Mouse (Mus musculus): ENCODE results near the gene Add1. TPM values are rescaled to one million over a fixed set of nuclear protein-coding genes. Genes with fewer than 3 reads are reported as not detected.
"Not testable (repeated sequence)": the region's sequence is repeated elsewhere in the genome, so short reads cannot be mapped to it uniquely, and the experiment has no call there.

Add1 gene
- total and polyA plus RNA-seq, 2 experiments from 2014 or later = 166 to 272 TPM

- H3K4me2 ChIP-seq (ENCODE audit: low read depth, low read length) = no peak overlapping the region
- no peaks in the 10 kb centered on the region for H3K36me3 ChIP-seq (ENCODE audit: insufficient read depth, low read length)
- no peak overlapping the region for H3K27ac ChIP-seq
- no peaks in the 10 kb centered on the region for H3K27me3 ChIP-seq (ENCODE audit: insufficient read depth, low read length)
- TF ChIP-seq CTCF (IDR thresholded peaks at IDR 0.05; ENCODE audit: low read depth) = no peak
- H3K9me3 ChIP-seq (ENCODE audit: low read length) = no peaks in the 10 kb centered on the region
- DNase-seq (ENCODE audit: low spot score) = no peak
- 84% methylated on average over 3 of the region's 3 CpGs for WGBS
- no peak for ATAC-seq
- no peak overlapping the region for H3K4me3 ChIP-seq (ENCODE audit: low read length)
- peaks cover 9% of the 10 kb centered on the region for H3K4me1 ChIP-seq (ENCODE audit: insufficient read depth, low read length)
- H3K9ac ChIP-seq (replicated peaks; ENCODE audit: low read length) = no peak overlapping the region
Observed at GRCm38 (mm10) chr5:34571551-34571950, 1.9 kb upstream of the Add1 start.

DNA sequence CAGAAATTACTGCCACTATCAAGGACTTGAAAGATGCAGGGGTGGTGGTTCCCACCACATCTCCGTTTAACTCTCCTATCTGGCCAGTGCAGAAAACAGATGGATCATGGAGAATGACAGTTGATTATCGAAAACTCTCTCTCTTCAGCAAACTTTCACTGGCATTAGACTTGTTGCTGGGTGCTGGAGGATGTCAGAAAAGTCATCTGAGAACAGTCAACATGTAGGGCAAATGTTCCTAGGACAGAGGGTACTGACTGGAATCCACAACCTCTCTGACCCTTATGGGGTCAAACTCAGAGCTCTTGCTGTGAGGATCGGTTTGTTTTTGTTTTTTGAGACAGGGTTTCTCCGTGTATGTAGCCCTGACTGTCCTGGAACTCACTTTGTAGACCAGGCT is 896 bp upstream of the Add1 start:
- H3K36me3 ChIP-seq (ENCODE audit: insufficient read depth, low read length); ATAC-seq; H3K27me3 ChIP-seq (ENCODE audit: insufficient read depth, low read length); H3K9me3 ChIP-seq (ENCODE audit: low read length); DNase-seq (ENCODE audit: low spot score); H3K4me1 ChIP-seq (ENCODE audit: insufficient read depth, low read length): not testable (repeated sequence)
- Histone ChIP-seq H3K4me2 (ENCODE audit: low read depth, low read length) (peak overlapping the region; percentile 59), H3K27ac (peak overlapping the region; percentile 90), H3K9ac (replicated peaks; ENCODE audit: low read length) (peak overlapping the region; percentile 99; the same call in 1 of the 2 replicates), H3K4me3 (ENCODE audit: low read length) (peak overlapping the region; percentile 87; the same call in 1 of the 2 replicates)
- WGBS = 49% methylated on average over 4 of the region's 4 CpGs

DNA sequence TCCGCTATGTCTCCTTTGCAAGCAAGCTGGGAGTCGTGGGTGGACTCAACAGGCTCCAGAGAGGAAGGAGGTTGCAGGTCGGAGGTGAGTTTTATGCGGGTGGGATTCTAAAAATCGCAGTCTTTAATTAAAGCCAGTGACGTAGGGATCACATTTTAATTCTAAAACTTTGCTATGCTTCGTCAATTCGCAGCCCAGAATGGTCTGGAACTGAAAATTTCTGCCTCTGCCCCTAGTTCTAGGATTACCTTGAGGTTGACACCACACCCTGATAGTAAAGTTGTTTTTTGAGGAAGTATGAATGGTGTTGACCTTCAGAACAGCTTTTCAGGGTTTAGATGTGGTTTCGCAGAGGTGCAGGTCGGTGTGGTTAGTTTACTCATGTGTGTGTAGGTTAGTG is 1.3 kb downstream of the Add1 start:
- Histone ChIP-seq H3K36me3 (ENCODE audit: insufficient read depth, low read length) (no peaks in the 10 kb centered on the region), H3K27ac (no peak overlapping the region), H3K9ac (replicated peaks; ENCODE audit: low read length) (peak overlapping the region; percentile 99), H3K4me3 (ENCODE audit: low read length) (peak overlapping the region; percentile 87), H3K4me2 (ENCODE audit: low read depth, low read length) (peak overlapping the region; percentile 59), H3K9me3 (ENCODE audit: low read length) (no peaks in the 10 kb centered on the region), H3K27me3 (ENCODE audit: insufficient read depth, low read length) (no peaks in the 10 kb centered on the region), H3K4me1 (ENCODE audit: insufficient read depth, low read length) (peaks cover 9% of the 10 kb centered on the region)
- ATAC-seq = no peak
- WGBS = 37% methylated on average over 10 of the region's 10 CpGs
- no peak for TF ChIP-seq CTCF (IDR thresholded peaks at IDR 0.05; ENCODE audit: low read depth)
- DNase-seq (ENCODE audit: low spot score) = no peak

DNA sequence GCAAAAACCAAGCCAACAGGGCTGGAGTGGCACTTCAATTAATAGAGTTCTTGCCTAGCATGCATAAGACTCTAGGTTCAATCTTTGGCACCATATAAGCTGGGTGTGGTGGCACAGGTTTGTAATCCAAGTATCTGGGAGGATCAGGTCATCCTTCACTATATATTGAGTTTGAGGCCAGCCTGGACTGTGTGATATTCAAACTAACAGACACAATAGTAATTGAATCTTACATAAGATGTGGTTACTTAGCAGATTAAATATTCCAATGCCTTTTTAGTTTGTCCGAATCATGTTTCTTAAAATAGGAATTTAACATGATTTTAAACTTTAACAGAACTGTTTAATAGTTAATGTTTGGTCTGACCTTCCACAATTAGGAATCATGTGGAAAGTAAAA is 2.8 kb downstream of the Add1 start:
- no peak for TF ChIP-seq CTCF (IDR thresholded peaks at IDR 0.05; ENCODE audit: low read depth)
- no peak for ATAC-seq
- H3K4me3 ChIP-seq (ENCODE audit: low read length) = no peak overlapping the region
- no peak overlapping the region for H3K27ac ChIP-seq
- peaks cover 9% of the 10 kb centered on the region for H3K4me1 ChIP-seq (ENCODE audit: insufficient read depth, low read length)
- H3K27me3 ChIP-seq (ENCODE audit: insufficient read depth, low read length) = no peaks in the 10 kb centered on the region
- H3K9ac ChIP-seq (replicated peaks; ENCODE audit: low read length) = no peak overlapping the region
- 94% methylated on average over 1 of the region's 1 CpGs for WGBS
- H3K9me3 ChIP-seq (ENCODE audit: low read length) = no peaks in the 10 kb centered on the region
- no peaks in the 10 kb centered on the region for H3K36me3 ChIP-seq (ENCODE audit: insufficient read depth, low read length)
- DNase-seq (ENCODE audit: low spot score) = no peak
- H3K4me2 ChIP-seq (ENCODE audit: low read depth, low read length) = no peak overlapping the region

GRCm38 (mm10) chr5:34578038-34578655 is 4.7 kb downstream of the Add1 start:
- DNase-seq (ENCODE audit: low spot score) (no peak), ATAC-seq (no peak)
- Histone ChIP-seq H3K4me2 (ENCODE audit: low read depth, low read length) (no peak overlapping the region), H3K9ac (replicated peaks; ENCODE audit: low read length) (no peak overlapping the region), H3K9me3 (ENCODE audit: low read length) (no peaks in the 10 kb centered on the region), H3K4me3 (ENCODE audit: low read length) (no peak overlapping the region), H3K27ac (no peak overlapping the region), H3K27me3 (ENCODE audit: insufficient read depth, low read length) (no peaks in the 10 kb centered on the region), H3K36me3 (ENCODE audit: insufficient read depth, low read length) (no peaks in the 10 kb centered on the region), H3K4me1 (ENCODE audit: insufficient read depth, low read length) (peaks cover 13% of the 10 kb centered on the region)
- TF ChIP-seq CTCF (IDR thresholded peaks at IDR 0.05; ENCODE audit: low read depth) = no peak
- 96% methylated on average over 7 of the region's 7 CpGs for WGBS

GRCm38 (mm10) chr5:34579377-34579776 is 5.9 kb downstream of the Add1 start:
- Histone ChIP-seq H3K4me1 (ENCODE audit: insufficient read depth, low read length) (peaks cover 13% of the 10 kb centered on the region), H3K36me3 (ENCODE audit: insufficient read depth, low read length) (no peaks in the 10 kb centered on the region)

DNA sequence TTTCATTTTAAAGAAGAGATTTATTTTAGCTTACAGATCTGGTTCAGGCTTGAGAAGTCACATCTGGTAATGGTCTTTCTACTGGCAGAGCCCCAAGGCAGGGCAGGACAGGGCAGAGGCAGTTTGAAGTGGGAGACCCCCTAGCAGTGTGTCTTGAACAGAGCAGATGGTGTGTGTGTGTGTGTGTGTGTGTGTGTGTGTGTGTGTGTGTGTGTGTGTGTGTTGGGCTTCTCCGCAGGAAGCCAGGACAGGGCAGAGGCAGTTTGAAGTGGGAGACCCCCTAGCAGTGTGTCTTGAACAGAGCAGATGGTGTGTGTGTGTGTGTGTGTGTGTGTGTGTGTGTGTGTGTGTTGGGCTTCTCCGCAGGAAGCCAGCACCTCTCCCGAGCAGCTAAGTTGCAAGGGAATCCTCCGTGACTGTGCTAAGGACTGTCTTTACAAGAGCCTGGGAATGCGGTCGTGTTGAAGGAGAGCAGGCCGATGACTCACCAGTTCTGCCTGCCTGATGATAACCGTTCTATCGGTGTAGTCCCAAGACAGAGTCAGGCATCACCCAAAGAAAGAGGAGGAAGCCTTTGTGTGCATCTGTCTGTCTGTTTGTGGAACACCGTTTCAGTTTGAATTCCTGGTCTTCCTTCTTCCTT is 8.3 kb downstream of the Add1 start:
- not testable (repeated sequence) for H3K4me1 ChIP-seq (ENCODE audit: insufficient read depth, low read length); H3K27me3 ChIP-seq (ENCODE audit: insufficient read depth, low read length); H3K4me3 ChIP-seq (ENCODE audit: low read length); H3K9ac ChIP-seq (replicated peaks; ENCODE audit: low read length); H3K9me3 ChIP-seq (ENCODE audit: low read length); H3K36me3 ChIP-seq (ENCODE audit: insufficient read depth, low read length); H3K4me2 ChIP-seq (ENCODE audit: low read depth, low read length)
- ATAC-seq (peak; percentile 85), DNase-seq (ENCODE audit: low spot score) (peak; percentile 49)
- H3K27ac ChIP-seq = peak overlapping the region; percentile 62
- WGBS = 35% methylated on average over 10 of the region's 10 CpGs

More at GRCm38 (mm10) chr5:34579377-34579776, 5.9 kb downstream of the Add1 start:
- no peak for TF ChIP-seq CTCF (IDR thresholded peaks at IDR 0.05; ENCODE audit: low read depth)
- 86% methylated on average over 3 of the region's 3 CpGs for WGBS
- H3K4me3 ChIP-seq (ENCODE audit: low read length) = no peak overlapping the region
- H3K27ac ChIP-seq = no peak overlapping the region
- H3K9me3 ChIP-seq (ENCODE audit: low read length) = no peaks in the 10 kb centered on the region
- ATAC-seq (no peak), DNase-seq (ENCODE audit: low spot score) (no peak)
- no peak overlapping the region for H3K9ac ChIP-seq (replicated peaks; ENCODE audit: low read length)
- H3K27me3 ChIP-seq (ENCODE audit: insufficient read depth, low read length) = no peaks in the 10 kb centered on the region
- H3K4me2 ChIP-seq (ENCODE audit: low read depth, low read length) = no peak overlapping the region

Data from hindbrain, postnatal 0 days (tissue).